Mouse (Mus musculus): Measurements from ENCODE around the gene Gcgr. TPM values are rescaled to one million over a fixed set of nuclear protein-coding genes. Genes with fewer than 3 reads are reported as not detected.

Gene Gcgr
- polyA plus RNA-seq, 1 experiment from 2014 or later = 1.0 TPM

DNA sequence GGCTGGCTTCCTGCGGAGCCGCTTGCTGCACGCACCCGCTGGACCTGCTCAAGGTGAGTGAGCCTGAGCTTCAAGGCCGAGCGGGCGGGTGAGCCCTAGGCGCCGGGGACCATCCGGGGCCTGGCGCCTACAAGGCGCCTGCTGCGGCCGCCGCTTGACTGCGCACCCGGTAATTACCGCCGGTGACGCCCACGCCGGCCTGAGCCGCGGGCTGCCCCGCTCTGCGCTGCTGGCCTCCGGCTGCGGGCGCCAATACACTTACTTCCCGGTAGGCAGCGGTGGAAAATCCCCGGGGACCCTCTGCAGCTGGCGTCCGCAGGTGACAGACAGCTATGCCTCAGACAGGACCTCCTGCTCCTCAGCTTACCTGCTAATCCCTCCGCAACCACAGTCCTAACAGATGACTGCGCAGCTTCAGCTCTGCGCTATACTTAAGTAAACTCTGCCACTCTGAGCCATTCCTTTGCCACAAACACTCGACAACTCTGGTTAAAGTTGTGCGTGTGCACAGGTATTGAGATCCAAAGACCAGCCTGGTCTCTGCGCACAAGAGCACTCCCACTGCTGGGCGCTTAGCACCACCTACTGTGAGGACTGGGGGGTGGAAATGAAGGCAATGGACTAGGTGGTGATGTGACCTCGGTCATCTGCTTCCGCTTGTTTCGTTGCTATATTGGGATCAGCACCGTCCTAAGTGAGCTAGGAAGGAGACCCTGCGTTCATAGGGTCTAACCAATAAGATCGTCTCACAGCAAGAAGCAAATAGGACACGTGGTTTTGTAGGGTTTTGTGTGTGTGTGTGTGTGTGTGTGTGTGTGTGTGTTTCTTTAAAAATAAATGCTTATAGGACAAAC, 38.2 kb upstream of the Gcgr start:
- Histone ChIP-seq H3K4me2 (ENCODE audit: low read length) (peak overlapping the region; percentile 90), H3K9me3 (ENCODE audit: control insufficient read depth, low read length) (no peaks in the 10 kb centered on the region), H3K27ac (ENCODE audit: low read depth, low read length) (peak overlapping the region; percentile 83), H3K27me3 (replicated peaks; ENCODE audit: control insufficient read depth, insufficient read depth, low read length) (no peaks in the 10 kb centered on the region), H3K4me3 (ENCODE audit: low read length) (peak overlapping the region; percentile 85), H3K4me1 (ENCODE audit: control insufficient read depth, insufficient read depth, low read depth, low read length) (peaks cover 25% of the 10 kb centered on the region), H3K36me3 (ENCODE audit: control insufficient read depth, insufficient read depth, low read length) (peaks cover 33% of the 10 kb centered on the region), H3K9ac (ENCODE audit: low read depth, low read length) (peak overlapping the region; percentile 82)
- peak; percentile 57 for ATAC-seq
- WGBS = under 1% methylated on average over 37 of the region's 48 CpGs

DNA sequence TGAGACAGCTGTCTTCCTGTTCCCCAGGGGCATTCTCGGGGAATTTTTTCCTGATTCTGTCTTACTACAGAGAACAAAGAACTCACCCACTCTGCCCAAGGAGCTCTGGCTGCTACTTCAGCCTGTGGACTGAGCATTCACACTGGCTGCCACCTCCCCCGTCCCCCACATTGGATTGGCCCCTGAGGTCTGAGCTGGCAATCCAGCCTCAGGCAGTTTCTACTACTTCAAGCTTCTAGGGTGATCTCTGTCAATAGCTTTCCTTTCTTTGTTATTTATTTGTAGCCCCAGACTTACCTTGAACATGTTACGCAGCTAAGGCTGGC, 37.7 kb upstream of the Gcgr start:
- ATAC-seq = no peak

DNA sequence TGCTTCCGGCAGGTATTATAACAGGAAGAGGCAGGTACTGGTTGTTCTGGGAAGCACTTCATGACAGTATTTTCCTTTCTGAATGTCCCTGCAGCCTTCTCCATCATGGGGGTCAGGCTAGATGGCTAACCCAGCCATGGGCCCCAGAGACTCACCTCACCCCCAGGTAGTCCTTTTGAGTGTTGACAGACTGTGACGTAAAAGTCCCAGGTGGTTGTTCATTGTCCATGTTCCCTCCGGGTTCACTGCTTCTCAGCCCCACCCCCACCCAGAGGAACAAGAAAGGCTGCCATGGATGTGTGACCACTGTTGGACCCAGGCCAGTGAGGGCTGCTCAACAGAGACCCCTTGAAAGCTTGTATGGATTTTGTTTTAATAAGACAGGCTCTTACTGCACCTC, 37.1 kb upstream of the Gcgr start:
- Histone ChIP-seq H3K9me3 (ENCODE audit: control insufficient read depth, low read length) (no peaks in the 10 kb centered on the region), H3K4me1 (ENCODE audit: control insufficient read depth, insufficient read depth, low read depth, low read length) (peaks cover 25% of the 10 kb centered on the region), H3K36me3 (ENCODE audit: control insufficient read depth, insufficient read depth, low read length) (peaks cover 28% of the 10 kb centered on the region; the same call in 1 of the 2 replicates), H3K27ac (ENCODE audit: low read depth, low read length) (peak overlapping the region; percentile 58; the same call in 1 of the 2 replicates), H3K4me3 (ENCODE audit: low read length) (peak overlapping the region; percentile 85), H3K9ac (ENCODE audit: low read depth, low read length) (peak overlapping the region; percentile 82; the same call in 1 of the 2 replicates), H3K27me3 (replicated peaks; ENCODE audit: control insufficient read depth, insufficient read depth, low read length) (no peaks in the 10 kb centered on the region), H3K4me2 (ENCODE audit: low read length) (peak overlapping the region; percentile 90)
- no peak for ATAC-seq
- WGBS = 47% methylated on average over 3 of the region's 3 CpGs

More for the DNA sequence above, 37.7 kb upstream of the Gcgr start:
- H3K4me2 ChIP-seq (ENCODE audit: low read length) = peak overlapping the region; percentile 90
- peak overlapping the region; percentile 58 for H3K27ac ChIP-seq (ENCODE audit: low read depth, low read length)
- H3K9ac ChIP-seq (ENCODE audit: low read depth, low read length) = peak overlapping the region; percentile 82
- 19% methylated on average over 3 of the region's 3 CpGs for WGBS
- no peaks in the 10 kb centered on the region for H3K27me3 ChIP-seq (replicated peaks; ENCODE audit: control insufficient read depth, insufficient read depth, low read length)
- peak overlapping the region; percentile 85 for H3K4me3 ChIP-seq (ENCODE audit: low read length)
- H3K9me3 ChIP-seq (ENCODE audit: control insufficient read depth, low read length) = no peaks in the 10 kb centered on the region
- H3K36me3 ChIP-seq (ENCODE audit: control insufficient read depth, insufficient read depth, low read length) = peaks cover 30% of the 10 kb centered on the region; the same call in 1 of the 2 replicates
- peaks cover 25% of the 10 kb centered on the region for H3K4me1 ChIP-seq (ENCODE audit: control insufficient read depth, insufficient read depth, low read depth, low read length)

DNA sequence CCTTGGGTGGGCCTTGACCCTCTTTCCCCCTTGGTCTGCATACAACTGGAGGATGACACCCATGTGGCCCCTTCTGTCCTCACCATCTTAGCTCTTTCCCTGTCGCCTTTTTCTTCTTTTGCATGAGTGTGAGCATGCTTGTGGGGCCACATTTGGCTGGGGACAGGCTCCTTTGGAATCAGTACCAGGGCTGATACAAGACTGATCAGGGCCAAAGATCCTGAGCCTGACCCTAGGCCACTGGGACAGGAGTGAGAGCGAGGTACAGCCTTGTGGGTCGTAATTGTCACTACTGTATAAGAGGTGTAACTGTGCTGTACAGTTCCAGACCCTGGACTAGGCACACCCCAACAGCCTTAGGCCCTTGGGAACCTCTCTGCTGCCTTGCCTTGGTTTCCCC, 36.6 kb upstream of the Gcgr start:
- Histone ChIP-seq H3K9ac (ENCODE audit: low read depth, low read length) (0 out of 2 replicates have a peak overlapping the region, but pooled peaks have one; percentile 82), H3K4me2 (ENCODE audit: low read length) (no peak overlapping the region), H3K4me1 (ENCODE audit: control insufficient read depth, insufficient read depth, low read depth, low read length) (peaks cover 25% of the 10 kb centered on the region), H3K27me3 (replicated peaks; ENCODE audit: control insufficient read depth, insufficient read depth, low read length) (no peaks in the 10 kb centered on the region), H3K9me3 (ENCODE audit: control insufficient read depth, low read length) (no peaks in the 10 kb centered on the region), H3K4me3 (ENCODE audit: low read length) (no peak overlapping the region), H3K36me3 (ENCODE audit: control insufficient read depth, insufficient read depth, low read length) (peaks cover 22% of the 10 kb centered on the region; the same call in 1 of the 2 replicates), H3K27ac (ENCODE audit: low read depth, low read length) (no peak overlapping the region)
- 82% methylated on average over 3 of the region's 3 CpGs for WGBS
- no peak for ATAC-seq

DNA sequence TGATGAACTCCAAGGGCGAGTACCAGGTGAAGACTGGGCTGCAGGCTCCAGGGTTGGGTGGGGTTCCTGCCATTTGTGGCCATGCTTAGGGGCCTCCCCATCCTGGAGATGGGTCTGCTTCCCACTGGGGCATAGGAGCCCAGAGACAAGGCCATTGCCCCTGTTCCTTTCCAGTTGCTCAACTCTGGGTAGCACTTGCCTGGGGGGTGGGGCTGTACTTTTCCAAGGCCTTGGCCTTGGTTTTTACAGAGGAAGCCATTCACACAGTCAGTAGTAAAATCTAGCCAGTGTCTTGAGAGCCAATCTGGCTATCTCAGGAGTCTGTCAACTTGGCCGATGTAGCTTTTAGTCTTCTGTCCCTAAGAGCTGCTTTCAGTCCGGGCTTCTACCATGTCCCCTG, 33.1 kb upstream of the Gcgr start:
- 93% methylated on average over 3 of the region's 3 CpGs for WGBS
- no peak for ATAC-seq
- H3K4me1 ChIP-seq (ENCODE audit: control insufficient read depth, insufficient read depth, low read depth, low read length) = peaks cover 11% of the 10 kb centered on the region

DNA sequence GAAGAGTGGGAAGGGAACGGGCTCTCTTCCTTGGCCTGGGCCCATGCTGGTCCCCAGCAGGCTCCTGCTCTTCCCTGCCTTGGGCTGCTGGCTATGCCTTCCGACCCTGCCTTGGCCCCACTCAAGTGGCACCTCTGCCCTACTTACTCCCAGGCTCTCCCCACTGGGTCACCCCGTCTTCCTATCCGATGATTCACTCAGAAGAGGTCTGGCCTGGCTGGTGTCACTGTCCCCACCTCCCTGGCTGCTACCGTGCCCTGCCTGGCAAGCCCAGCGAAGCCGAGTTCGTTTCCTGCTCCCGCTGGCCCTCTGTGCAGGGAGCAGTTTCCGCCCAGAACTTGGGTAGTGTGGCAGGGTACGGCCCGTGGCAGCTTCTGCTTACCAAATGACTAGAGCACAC, 32.3 kb upstream of the Gcgr start:
- H3K9ac ChIP-seq (ENCODE audit: low read depth, low read length) = no peak overlapping the region

More for the DNA sequence above, 33.1 kb upstream of the Gcgr start:
- no peak overlapping the region for H3K9ac ChIP-seq (ENCODE audit: low read depth, low read length)
- H3K9me3 ChIP-seq (ENCODE audit: control insufficient read depth, low read length) = no peaks in the 10 kb centered on the region
- no peak overlapping the region for H3K4me3 ChIP-seq (ENCODE audit: low read length)
- no peak overlapping the region for H3K27ac ChIP-seq (ENCODE audit: low read depth, low read length)
- no peak overlapping the region for H3K4me2 ChIP-seq (ENCODE audit: low read length)
- peaks cover 19% of the 10 kb centered on the region; the same call in 1 of the 2 replicates for H3K36me3 ChIP-seq (ENCODE audit: control insufficient read depth, insufficient read depth, low read length)
- no peaks in the 10 kb centered on the region for H3K27me3 ChIP-seq (replicated peaks; ENCODE audit: control insufficient read depth, insufficient read depth, low read length)

DNA sequence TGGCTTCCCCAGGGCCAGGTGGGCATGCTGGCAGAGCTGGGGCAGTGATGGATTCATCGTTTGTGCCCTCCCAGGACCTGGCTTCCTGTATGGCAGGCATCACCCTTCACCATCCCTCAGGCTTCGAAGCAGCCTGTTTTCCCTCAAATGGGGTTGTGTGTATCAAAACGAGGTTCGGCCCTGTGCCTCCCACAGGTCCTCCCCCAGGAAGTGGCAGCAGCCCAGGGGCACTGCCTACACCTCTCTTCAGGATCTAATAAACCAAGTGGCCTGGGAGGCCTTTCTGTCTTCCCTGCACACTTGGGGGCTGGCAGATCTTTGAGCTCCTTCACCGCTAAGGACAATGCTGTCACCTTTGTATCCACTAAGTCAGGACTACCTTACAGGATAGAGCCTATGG, 31.6 kb upstream of the Gcgr start:
- H3K9me3 ChIP-seq (ENCODE audit: control insufficient read depth, low read length) = no peaks in the 10 kb centered on the region
- H3K4me3 ChIP-seq (ENCODE audit: low read length) = no peak overlapping the region
- peaks cover 19% of the 10 kb centered on the region; the same call in 1 of the 2 replicates for H3K36me3 ChIP-seq (ENCODE audit: control insufficient read depth, insufficient read depth, low read length)
- H3K9ac ChIP-seq (ENCODE audit: low read depth, low read length) = no peak overlapping the region
- H3K27ac ChIP-seq (ENCODE audit: low read depth, low read length) = no peak overlapping the region
- no peaks in the 10 kb centered on the region for H3K27me3 ChIP-seq (replicated peaks; ENCODE audit: control insufficient read depth, insufficient read depth, low read length)
- no peak for ATAC-seq
- WGBS = 88% methylated on average over 5 of the region's 5 CpGs
- H3K4me1 ChIP-seq (ENCODE audit: control insufficient read depth, insufficient read depth, low read depth, low read length) = no peaks in the 10 kb centered on the region
- H3K4me2 ChIP-seq (ENCODE audit: low read length) = no peak overlapping the region

More for the DNA sequence above, 32.3 kb upstream of the Gcgr start:
- H3K4me3 ChIP-seq (ENCODE audit: low read length) = no peak overlapping the region
- no peak overlapping the region for H3K4me2 ChIP-seq (ENCODE audit: low read length)
- peaks cover 19% of the 10 kb centered on the region; the same call in 1 of the 2 replicates for H3K36me3 ChIP-seq (ENCODE audit: control insufficient read depth, insufficient read depth, low read length)
- no peak for ATAC-seq
- no peak overlapping the region for H3K27ac ChIP-seq (ENCODE audit: low read depth, low read length)
- H3K9me3 ChIP-seq (ENCODE audit: control insufficient read depth, low read length) = no peaks in the 10 kb centered on the region
- peaks cover 5% of the 10 kb centered on the region for H3K4me1 ChIP-seq (ENCODE audit: control insufficient read depth, insufficient read depth, low read depth, low read length)
- 94% methylated on average over 12 of the region's 12 CpGs for WGBS
- no peaks in the 10 kb centered on the region for H3K27me3 ChIP-seq (replicated peaks; ENCODE audit: control insufficient read depth, insufficient read depth, low read length)

DNA sequence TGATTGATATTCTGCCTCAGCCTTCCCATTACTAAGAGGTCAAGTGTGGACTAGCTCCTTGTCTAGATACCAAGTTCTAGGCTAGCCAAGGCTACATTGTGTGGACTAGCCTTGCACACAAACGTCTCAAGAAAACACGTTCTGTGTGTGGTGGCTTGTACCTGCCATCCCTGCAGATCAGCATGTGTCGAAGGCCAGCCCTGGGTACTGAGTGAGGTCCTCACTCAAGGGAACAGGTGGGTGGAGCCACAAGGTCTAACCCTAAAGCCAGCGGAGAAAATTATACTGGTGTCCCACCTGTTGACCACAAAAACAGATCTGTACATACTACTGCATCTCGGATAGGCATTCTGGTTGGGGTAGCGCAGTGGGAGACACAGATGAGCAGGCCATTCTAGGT, 30.6 kb upstream of the Gcgr start:
- no peaks in the 10 kb centered on the region for H3K27me3 ChIP-seq (replicated peaks; ENCODE audit: control insufficient read depth, insufficient read depth, low read length)
- WGBS = 82% methylated on average over 6 of the region's 6 CpGs
- ATAC-seq = no peak

DNA sequence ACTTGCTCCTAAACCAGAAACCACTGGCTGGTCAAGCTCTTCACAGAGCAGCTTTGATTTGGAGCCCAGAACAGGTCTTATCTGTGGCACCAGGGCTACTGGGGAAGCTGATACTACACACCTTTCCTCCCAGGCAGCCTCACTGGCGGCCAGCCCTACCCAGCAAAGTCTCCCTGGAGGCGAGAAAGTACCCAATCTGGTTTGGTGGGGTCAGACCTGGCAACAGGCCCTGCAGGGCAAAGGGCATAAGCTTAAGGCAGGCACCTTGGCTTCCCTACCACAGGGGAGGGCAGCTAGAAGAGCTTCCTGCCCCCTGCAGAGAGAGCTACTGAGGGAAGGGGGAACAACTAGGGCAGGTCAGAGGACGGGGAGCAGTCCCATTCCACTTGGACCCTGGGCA, 30.1 kb upstream of the Gcgr start:
- Histone ChIP-seq H3K36me3 (ENCODE audit: control insufficient read depth, insufficient read depth, low read length) (peaks cover 16% of the 10 kb centered on the region; the same call in 1 of the 2 replicates), H3K27me3 (replicated peaks; ENCODE audit: control insufficient read depth, insufficient read depth, low read length) (no peaks in the 10 kb centered on the region), H3K27ac (ENCODE audit: low read depth, low read length) (no peak overlapping the region), H3K9me3 (ENCODE audit: control insufficient read depth, low read length) (no peaks in the 10 kb centered on the region), H3K4me2 (ENCODE audit: low read length) (no peak overlapping the region), H3K4me1 (ENCODE audit: control insufficient read depth, insufficient read depth, low read depth, low read length) (no peaks in the 10 kb centered on the region), H3K9ac (ENCODE audit: low read depth, low read length) (no peak overlapping the region), H3K4me3 (ENCODE audit: low read length) (no peak overlapping the region)
- WGBS = 22% methylated on average over 3 of the region's 3 CpGs
- ATAC-seq = no peak

More for the DNA sequence above, 30.6 kb upstream of the Gcgr start:
- Histone ChIP-seq H3K9me3 (ENCODE audit: control insufficient read depth, low read length) (no peaks in the 10 kb centered on the region), H3K9ac (ENCODE audit: low read depth, low read length) (no peak overlapping the region), H3K4me2 (ENCODE audit: low read length) (no peak overlapping the region), H3K27ac (ENCODE audit: low read depth, low read length) (no peak overlapping the region), H3K4me3 (ENCODE audit: low read length) (no peak overlapping the region), H3K4me1 (ENCODE audit: control insufficient read depth, insufficient read depth, low read depth, low read length) (no peaks in the 10 kb centered on the region), H3K36me3 (ENCODE audit: control insufficient read depth, insufficient read depth, low read length) (peaks cover 19% of the 10 kb centered on the region; the same call in 1 of the 2 replicates)

All from hindbrain, embryonic 16.5 days (tissue).